20 mouse cellular contexts compared by ENCODE assay signal in the genomic region with DNA sequence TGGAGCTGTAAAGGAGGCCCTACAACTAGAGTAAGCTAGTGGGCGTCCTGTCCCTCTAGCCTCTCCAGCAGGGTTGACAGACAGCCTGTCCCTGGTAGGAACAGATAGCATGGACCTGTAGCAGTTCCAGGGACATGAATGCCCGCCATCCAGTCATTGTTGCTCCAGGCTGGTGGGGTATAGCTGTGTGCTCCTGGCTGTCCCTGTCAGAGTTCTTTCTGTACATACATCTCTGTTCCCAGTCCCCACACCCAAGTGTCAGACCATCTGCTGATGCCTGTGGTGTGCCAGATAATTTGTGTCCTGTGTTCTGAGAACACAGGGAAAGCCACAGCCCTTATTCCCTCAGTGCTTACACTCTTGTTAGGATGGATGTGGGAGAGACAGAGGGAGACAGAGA. TPM values are rescaled to one million over a fixed set of nuclear protein-coding genes. Genes with fewer than 3 reads are reported as not detected.
DNase-seq lines count a peak whose midpoint lies in the region; ATAC-seq and TF ChIP-seq lines count a peak whose summit lies in the region.
"Had no signal": no experiment of that assay in that cellular context is flagged by ENCODE, and none has a peak within 500 bp of the region (broad histone marks: within the 10 kb centered on the region; RNA-seq: fewer than 3 reads in every experiment).

No protein-coding gene starts in this region.

- no peaks in the 10 kb centered on the region for H3K27me3 ChIP-seq in limb, embryonic 13.5 days
- no peaks in the 10 kb centered on the region for H3K27me3 ChIP-seq in limb, embryonic 10.5 days (ENCODE audit: low read depth, poor library complexity, severe bottlenecking)
- H3K27me3 ChIP-seq: hindbrain, embryonic 13.5 days had no signal

- H3K4me2 ChIP-seq in limb, embryonic 13.5 days (replicated peaks): no peak overlapping the region
- H3K4me2 ChIP-seq: hindbrain, embryonic 13.5 days; liver, embryonic 11.5 days; lung, embryonic 14.5 days had no signal

- peaks cover 10% of the 10 kb centered on the region; the same call in 1 of the 2 replicates for H3K4me1 ChIP-seq in limb, embryonic 13.5 days
- H3K4me1 ChIP-seq in limb, embryonic 10.5 days: peaks cover 5% of the 10 kb centered on the region; the same call in 1 of the 2 replicates
- H3K4me1 ChIP-seq: hindbrain, embryonic 13.5 days had no signal

- H3K36me3 ChIP-seq in limb, embryonic 13.5 days: peaks cover 46% of the 10 kb centered on the region
- H3K36me3 ChIP-seq in limb, embryonic 10.5 days: peaks cover 5% of the 10 kb centered on the region

- TF ChIP-seq CTCF in layer of hippocampus, adult 2 months (conservative IDR thresholded peaks at IDR 0.05): no peak

- no peaks in the 10 kb centered on the region for H3K9me3 ChIP-seq in limb, embryonic 13.5 days
- H3K9me3 ChIP-seq in limb, embryonic 10.5 days (replicated peaks): no peaks in the 10 kb centered on the region

- H3K4me3 ChIP-seq in limb, embryonic 13.5 days: no peak overlapping the region
- H3K4me3 ChIP-seq in limb, embryonic 10.5 days: no peak overlapping the region
- no peak overlapping the region for H3K4me3 ChIP-seq in layer of hippocampus, adult 2 months
- H3K4me3 ChIP-seq: hindbrain, embryonic 13.5 days had no signal

- ATAC-seq in cerebellum, adult (ENCODE audit: insufficient number of reproducible peaks, low FRiP score, low TSS enrichment): peak; percentile 72; the same call in 1 of the 2 replicates
- ATAC-seq in limb, embryonic 13.5 days (ENCODE audit: low FRiP score, low read depth): no peak

- H3K9ac ChIP-seq in limb, embryonic 13.5 days: no peak overlapping the region
- H3K9ac ChIP-seq: hindbrain, embryonic 13.5 days; lung, embryonic 14.5 days had no signal

- 80% methylated on average over 2 of the region's 2 CpGs for WGBS in limb, embryonic 13.5 days
- 83% methylated on average over 2 of the region's 2 CpGs for WGBS in limb, embryonic 10.5 days

- no peak for DNase-seq in cerebellum, postnatal 4 days (ENCODE audit: low spot score in 2 of 2)
- no peak for DNase-seq in limb, embryonic 10.5 days (ENCODE audit: low spot score)
- peak; percentile 71 to 76 for DNase-seq in layer of hippocampus, adult 2 months (ENCODE audit: low spot score in 2 of 2)
- no peak for DNase-seq in retina, embryonic 14.5 days (ENCODE audit: low spot score)
- no peak for DNase-seq in right cerebral cortex, adult 2 months (ENCODE audit: low spot score in 2 of 2)
- DNase-seq in thymus, postnatal 14 days: no peak
- DNase-seq: adrenal gland, postnatal 10 days; embryo, embryonic 11 days; heart, adult 18-20 months; kidney, adult 18-20 months; kidney, postnatal 4 days; lung, embryonic 14.5 days; midbrain, embryonic 14.5 days; right cerebral cortex, postnatal 4 days; thymus, adult 2 months had no signal

- peak overlapping the region; percentile 44; the same call in 1 of the 2 replicates for H3K27ac ChIP-seq in limb, embryonic 13.5 days
- H3K27ac ChIP-seq in limb, embryonic 10.5 days: no peak overlapping the region
- peak overlapping the region; percentile 93 for H3K27ac ChIP-seq in layer of hippocampus, adult 2 months
- H3K27ac ChIP-seq: macrophage had no signal

RNA-seq across cellular contexts. Expression of a gene that starts 35.3 kb away (rescaled TPM):
- 43.3 and 49.2 TPM in 2 replicates for polyA plus RNA-seq in limb, embryonic 13.5 days (2015; fragmentation: Nextera tagmentation; extraction: Ambion mirVana)
- polyA plus RNA-seq in limb, embryonic 10.5 days (2016; fragmentation: Nextera tagmentation; extraction: Ambion mirVana): 5.3 and 8.1 TPM in 2 replicates
- total RNA-seq in layer of hippocampus, adult 2 months (2021): 10 to 100 TPM; 48.7 to 48.8 TPM

Comparison
In these comparisons a context has a peak if more than half of its experiments do, and no peak if none do; other contexts are left out.
1. DNase-seq: peak in layer of hippocampus, adult 2 months (2 of 2); none in cerebellum, postnatal 4 days (0 of 2), limb, embryonic 10.5 days (single experiment), retina, embryonic 14.5 days (single experiment), right cerebral cortex, adult 2 months (0 of 2) and thymus, postnatal 14 days (single experiment).